Mouse (Mus musculus) adrenal gland, postnatal 36 days (tissue): Measurements from ENCODE around the gene Platr25. TPM values are rescaled to one million over a fixed set of nuclear protein-coding genes. Genes with fewer than 3 reads are reported as not detected.
A peak's percentile ranks its signal among the peaks of the same experiment; 100 is the strongest.
"Not testable (repeated sequence)": the region's sequence is repeated elsewhere in the genome, so short reads cannot be mapped to it uniquely, and the experiment has no call there.

Experiments used
- DNase-seq, 2 experiments: peaks; one replicate each; pipeline ENCODE4 v3.0.0; 2021; ENCODE audit warnings: mixed read lengths in 1 of 2
- long read RNA-seq, 2 experiments: library from polyadenylated mRNA; stranded (forward); transcript quantifications; one replicate each; pipeline ENCODE4 v2.0.0; 2021; ENCODE audit warnings: borderline sequencing depth in 2 of 2
- microRNA-seq: library from miRNA; unstranded; fragments of <30 nt; microRNA quantifications from one replicate; pipeline ENCODE4 v1.2.0, GENCODE M21; 2021
- total RNA-seq, 2 experiments: library from RNA; stranded (reverse); gene quantifications; 2 replicates each; pipeline ENCODE4 v1.2.3; 2021

Platr25 gene
- 1 to 10 TPM; 4.6 to 4.7 TPM for total RNA-seq
- long read RNA-seq, experiment 1, partial matches to known transcripts: 0 of 1 reads
- long read RNA-seq, experiment 1, other reads (novel, unspliced or antisense): 0 of 1 reads
- long read RNA-seq, experiment 2: 0 reads

- peak; percentile 51 to 63 for DNase-seq
Measured at GRCm38 (mm10) chr13:62760432-62761415, at the start of gene Platr25. TSS of gene Platr25 (minus strand) at chr13:62760709.

- not testable (repeated sequence) for DNase-seq
Measured at GRCm38 (mm10) chr13:62807981-62808380, 47.5 kb upstream of the Platr25 start.

- not testable (repeated sequence) for DNase-seq
Measured at GRCm38 (mm10) chr13:62786135-62786493, 25.6 kb upstream of the Platr25 start.

- DNase-seq: peak; percentile 20 to 45
Measured at GRCm38 (mm10) chr13:62785199-62786134, 25.0 kb upstream of the Platr25 start, which contains the start of gene Gm5141. TSS of gene Gm5141 (minus strand) at chr13:62785808.

GRCm38 (mm10) chr13:62763806-62764205 lies 3.3 kb upstream of the Platr25 start:
- DNase-seq: peak; percentile 11 to 42

GRCm38 (mm10) chr13:62733322-62733721 lies 27.2 kb downstream of the Platr25 start:
- no peak for DNase-seq

GRCm38 (mm10) chr13:62712611-62713010 lies 47.9 kb downstream of the Platr25 start:
- not testable (repeated sequence) for DNase-seq

GRCm38 (mm10) chr13:62685287-62685648 lies 75.2 kb downstream of the Platr25 start:
- DNase-seq: not testable (repeated sequence)

GRCm38 (mm10) chr13:62684608-62685286 lies 75.8 kb downstream of the Platr25 start:
- DNase-seq: peak; percentile 17 to 22

GRCm38 (mm10) chr13:62653369-62653743 lies 107.2 kb downstream of the Platr25 start:
- no peak for DNase-seq

- DNase-seq: peak; percentile 67 to 75
Measured at GRCm38 (mm10) chr13:62652681-62653368, 107.7 kb downstream of the Platr25 start.

GRCm38 (mm10) chr13:62627071-62627470 lies 133.4 kb downstream of the Platr25 start:
- DNase-seq: peak; percentile 1 to 15

GRCm38 (mm10) chr13:62624277-62624665 lies 136.2 kb downstream of the Platr25 start:
- not testable (repeated sequence) for DNase-seq

- DNase-seq: peak; percentile 80 to 83
Measured at GRCm38 (mm10) chr13:62623577-62624276, 136.8 kb downstream of the Platr25 start, which contains the start of gene 6720489N17Rik. TSS of gene 6720489N17Rik (minus strand) at chr13:62624182.

Small RNAs within 50 kb of the gene (microRNA-seq; reads per million reads assigned to microRNA genes)
- gene Gm24020: not detected
- not detected for gene Gm24588
- gene Mir713: not detected

Other genes starting within 250 kb of the Platr25 start
- not detected for gene Zfp935, start 202.2 kb downstream of the Platr25 start, total RNA-seq
- gene Zfp934, start 189.5 kb downstream of the Platr25 start, total RNA-seq: 1 to 10 TPM; 3.2 to 4.9 TPM
- 1 to 10 TPM in 1 of 2 experiments, under 1 TPM in 1; 0.89 to 1.8 TPM for gene 6720489N17Rik, start 136.5 kb downstream of the Platr25 start, total RNA-seq
- 1 to 10 TPM; 1.3 to 1.9 TPM for gene Gm5141, start 25.1 kb upstream of the Platr25 start, total RNA-seq
- gene Fbp2, start 97.7 kb upstream of the Platr25 start, total RNA-seq: 1 to 10 TPM; 1.2 to 6.5 TPM
- gene Fbp1, start 127.6 kb upstream of the Platr25 start, total RNA-seq: 1 to 10 TPM; 1.3 to 1.4 TPM
- 10 to 100 TPM; 80.6 to 90.0 TPM for gene 2010111I01Rik, start 204.2 kb upstream of the Platr25 start, total RNA-seq